Comparison of ENCODE assay signal across 21 mouse cellular contexts in genomic region chr9:99429845-99430244, GRCm38 (mm10). TPM values are rescaled to one million over a fixed set of nuclear protein-coding genes. Genes with fewer than 3 reads are reported as not detected.
A peak's percentile ranks its signal among the peaks of the same experiment; 100 is the strongest.
DNase-seq lines count a peak whose midpoint lies in the region; TF ChIP-seq lines count a peak whose summit lies in the region.
"Had no signal": no experiment of that assay in that cellular context is flagged by ENCODE, and none has a peak within 500 bp of the region (broad histone marks: within the 10 kb centered on the region; RNA-seq: fewer than 3 reads in every experiment).

No protein-coding gene starts in this region.

- WGBS in olfactory bulb, adult 2 months = 41% methylated on average over 3 of the region's 3 CpGs

- peak; percentile 69 to 70 for DNase-seq in left cerebral cortex, adult 18-20 months (ENCODE audit: low spot score in 2 of 2)
- DNase-seq in left cerebral cortex, adult 11 months (ENCODE audit: low spot score) = no peak
- peak; percentile 64 for DNase-seq in right cerebral cortex, postnatal 25 days
- DNase-seq in right cerebral cortex, postnatal 10 days (ENCODE audit: low spot score in 2 of 2) = no peak
- no peak for DNase-seq in spleen, adult 12 weeks (ENCODE audit: low spot score)
- DNase-seq: adrenal gland, adult 2 months; adrenal gland, postnatal 25 days; cerebellum, adult 11 months; cerebellum, adult 8-10 months; cerebellum, postnatal 25 days; gastrocnemius, adult 2 months; gastrocnemius, postnatal 25 days had no signal

- peaks cover 38% of the 10 kb centered on the region for H3K4me1 ChIP-seq in olfactory bulb, adult 2 months (ENCODE audit: control insufficient read depth, insufficient read depth, low read length)

- no peak overlapping the region for H3K4me3 ChIP-seq in olfactory bulb, adult 2 months (ENCODE audit: insufficient read depth, low read depth, low read length)
- H3K4me3 ChIP-seq: embryonic facial prominence, embryonic 13.5 days; forebrain, embryonic 12.5 days; gastrocnemius, adult 2 months; heart, embryonic 12.5 days; hindbrain, embryonic 15.5 days had no signal

- TF ChIP-seq CTCF in olfactory bulb, adult 2 months (IDR thresholded peaks at IDR 0.05; ENCODE audit: insufficient read depth, low read depth, low read length) = no peak

- H3K27ac ChIP-seq in olfactory bulb, adult 2 months (ENCODE audit: insufficient read depth, low read depth, low read length) = peak overlapping the region; percentile 71
- H3K27ac ChIP-seq: embryonic facial prominence, embryonic 13.5 days; forebrain, embryonic 12.5 days; hindbrain, embryonic 15.5 days had no signal

- no peak for TF ChIP-seq POLR2A in olfactory bulb, adult 2 months (IDR thresholded peaks at IDR 0.05; ENCODE audit: insufficient read depth, low read depth, low read length)

RNA-seq across cellular contexts. Expression of gene Mras, which starts 7.3 kb away (rescaled TPM):
- total RNA-seq in left cerebral cortex, adult 18-20 months (2021) = 100 to 1,000 TPM; 161 to 167 TPM
- polyA plus RNA-seq in olfactory bulb, adult 2 months (2012; ENCODE audit: insufficient read depth, insufficient read length, low replicate concordance, missing spikeins) = not detected in 2 replicates

RNA-seq across cellular contexts. Expression of gene Nme9, which starts 21.4 kb away (rescaled TPM):
- not detected for total RNA-seq in left cerebral cortex, adult 18-20 months (2021)
- polyA plus RNA-seq in olfactory bulb, adult 2 months (2012; ENCODE audit: insufficient read depth, insufficient read length, low replicate concordance, missing spikeins) = not detected in 2 replicates
- total RNA-seq: adrenal gland, adult 2 months; adrenal gland, postnatal 25 days; ES-E14; gastrocnemius, adult 2 months; gastrocnemius, postnatal 25 days; granulocyte monocyte progenitor cell, adult 5-6 weeks; heart, adult 8-10 months; heart, postnatal 25 days had no signal
- polyA plus RNA-seq: adrenal gland, adult 2 months; embryonic facial prominence, embryonic 13.5 days; heart, embryonic 12.5 days had no signal

Comparison
In these comparisons a context has a peak if more than half of its experiments do, and no peak if none do; other contexts are left out.
1. DNase-seq: peak in left cerebral cortex, adult 18-20 months (2 of 2) and right cerebral cortex, postnatal 25 days (single experiment); none in left cerebral cortex, adult 11 months (single experiment), right cerebral cortex, postnatal 10 days (0 of 2) and spleen, adult 12 weeks (single experiment).